Mouse (Mus musculus) adrenal gland, adult 2 months (tissue): ENCODE results near the gene Nmur1. TPM values are rescaled to one million over a fixed set of nuclear protein-coding genes. Genes with fewer than 3 reads are reported as not detected.

Experiments
- DNase-seq: peaks from one replicate; pipeline ENCODE4 v3.0.0; 2021
- polyA plus RNA-seq: library from polyadenylated mRNA; depleted of rRNA; stranded (reverse); fragments of >200 nt; gene quantifications from 2 replicates; pipeline ENCODE4 v1.2.3, GENCODE M21; 2012
- total RNA-seq, 2 experiments: library from RNA; stranded (reverse); gene quantifications; 2 replicates each; pipeline ENCODE4 v1.2.3; 2021

Nmur1 gene
- total and polyA plus RNA-seq, 3 experiments = 0.18 TPM; not detected in 2

DNA sequence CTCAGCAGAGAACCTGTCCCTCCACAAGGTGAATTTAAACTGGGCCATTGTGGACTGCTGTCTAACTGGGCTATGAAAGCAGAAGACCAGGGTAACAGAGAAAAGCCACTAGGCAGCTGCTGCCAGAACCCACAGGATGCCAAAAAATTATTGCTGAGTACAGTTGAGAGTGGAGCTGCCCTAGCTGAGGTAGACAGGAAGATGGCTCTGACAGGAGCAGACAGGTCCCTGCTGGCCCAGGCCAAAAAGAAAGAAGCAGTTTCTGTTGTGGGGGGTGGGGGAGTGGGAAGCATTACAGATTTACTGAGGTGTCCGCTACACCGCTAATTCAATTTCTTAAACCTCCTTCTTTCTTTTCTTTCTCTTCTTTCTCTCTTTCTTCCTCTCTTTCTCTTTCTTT, 16.6 kb downstream of the Nmur1 start:
- no peak for DNase-seq

- DNase-seq = no peak
Measured at GRCm38 (mm10) chr1:86408515-86408914, 17.5 kb downstream of the Nmur1 start.

DNA sequence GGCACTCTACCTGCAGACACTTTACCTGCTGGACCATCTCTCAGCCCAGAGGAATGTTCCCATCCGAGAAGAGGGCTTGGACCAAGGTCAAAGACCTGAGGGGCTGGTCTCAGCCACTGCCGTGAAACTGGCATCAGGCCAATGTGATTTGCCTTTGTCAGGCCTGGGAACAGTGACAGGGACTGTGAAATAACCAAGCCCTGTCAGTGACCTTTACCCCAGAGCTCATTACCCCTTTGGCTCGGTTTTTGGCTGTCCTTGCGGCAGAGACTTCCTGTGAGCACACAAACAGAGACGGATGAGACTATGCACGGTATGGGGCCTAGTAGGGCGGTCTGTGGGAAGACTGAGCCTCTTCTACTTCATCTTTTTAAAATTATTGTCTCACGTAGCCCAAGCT, 19.1 kb downstream of the Nmur1 start:
- DNase-seq = peak; percentile 58

DNA sequence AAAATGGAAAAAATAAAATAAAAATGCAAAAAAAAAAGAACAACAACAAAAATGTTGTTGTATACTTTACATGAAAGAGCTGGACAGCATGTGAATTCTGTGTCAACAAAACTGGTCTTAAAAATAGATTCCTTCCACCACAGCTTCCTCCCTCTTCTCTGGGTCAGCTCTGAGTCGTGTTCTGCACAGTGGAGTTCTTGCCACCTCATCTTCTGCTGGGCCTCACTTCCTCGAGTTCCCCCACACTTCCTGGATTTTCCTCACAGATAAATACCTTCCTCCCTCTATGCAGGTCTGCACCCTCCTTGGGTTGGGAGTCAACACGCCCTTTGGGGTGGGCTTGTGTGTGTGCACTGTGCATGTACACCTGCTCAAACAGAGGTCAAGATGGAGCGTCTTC, 19.7 kb downstream of the Nmur1 start:
- no peak for DNase-seq

DNA sequence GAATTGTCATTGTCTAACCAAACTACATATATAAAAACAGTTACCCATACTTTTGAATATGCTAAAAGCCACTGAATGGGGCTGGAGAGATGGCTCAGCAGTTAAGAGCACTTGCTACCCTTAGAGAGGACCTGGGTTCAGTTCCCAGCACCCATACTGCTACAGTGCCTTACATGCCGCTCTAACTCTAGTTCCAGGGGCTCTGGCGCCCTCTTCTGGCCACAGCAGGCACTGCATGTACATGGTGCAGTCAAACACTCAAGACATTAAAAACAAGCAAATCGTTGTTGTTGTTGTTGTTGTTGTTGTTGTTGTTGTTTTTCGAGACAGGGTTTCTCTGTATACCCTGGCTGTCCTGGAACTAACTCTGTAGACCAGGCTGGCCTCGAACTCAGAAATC, 21.2 kb downstream of the Nmur1 start:
- no peak for DNase-seq

DNA sequence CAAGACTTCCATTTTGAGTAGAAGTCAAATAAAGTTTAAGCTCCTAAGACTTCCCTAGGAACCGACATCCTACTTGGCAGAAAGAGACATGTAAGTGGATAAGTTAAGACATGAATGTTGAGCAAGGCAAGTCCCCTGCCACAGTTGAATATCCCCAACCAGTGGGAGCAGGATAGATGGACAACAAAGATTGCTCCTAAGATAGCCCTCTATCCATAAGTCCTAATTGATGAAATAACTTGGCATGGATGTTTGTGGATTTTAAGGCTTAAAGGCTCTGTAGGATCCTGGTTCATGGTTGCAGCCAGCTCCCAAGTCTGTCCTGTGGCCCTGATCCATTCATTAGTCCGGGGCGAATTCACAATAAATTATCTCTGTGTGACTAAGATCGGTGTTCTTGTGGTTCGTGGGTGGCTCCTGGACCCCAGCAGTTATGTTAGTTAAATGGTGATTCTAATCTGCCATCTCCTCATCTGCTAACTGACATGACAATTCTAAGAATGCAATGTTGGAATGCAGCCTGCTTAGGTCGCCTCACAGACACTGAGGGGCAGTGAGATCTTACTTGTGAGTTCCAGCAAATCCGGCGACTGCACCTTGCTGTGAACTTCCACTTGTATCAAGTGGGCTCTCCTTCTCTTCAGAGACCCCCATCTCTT, 25.8 kb downstream of the Nmur1 start:
- DNase-seq = no peak

DNA sequence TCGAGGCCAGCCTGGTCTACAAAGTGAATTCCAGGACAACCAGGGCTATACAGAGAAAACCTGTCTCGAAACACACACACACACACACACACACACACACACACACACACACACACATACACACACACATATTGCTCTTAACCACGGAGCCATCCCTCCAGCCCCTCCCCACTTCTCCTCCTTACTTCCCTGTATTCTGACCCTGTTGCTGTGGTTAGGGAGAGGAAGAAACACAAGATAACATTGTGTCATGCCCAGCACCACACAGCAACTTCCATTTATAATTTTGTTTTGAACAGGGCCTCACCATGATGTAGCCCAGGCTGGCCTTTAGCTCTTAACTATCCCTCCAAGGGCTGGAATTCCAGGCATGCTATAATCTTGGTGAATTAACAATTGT, 26.7 kb downstream of the Nmur1 start:
- no peak for DNase-seq

GRCm38 (mm10) chr1:86398222-86398621, 27.8 kb downstream of the Nmur1 start:
- DNase-seq = no peak

GRCm38 (mm10) chr1:86397621-86398020, 28.4 kb downstream of the Nmur1 start:
- no peak for DNase-seq

DNA sequence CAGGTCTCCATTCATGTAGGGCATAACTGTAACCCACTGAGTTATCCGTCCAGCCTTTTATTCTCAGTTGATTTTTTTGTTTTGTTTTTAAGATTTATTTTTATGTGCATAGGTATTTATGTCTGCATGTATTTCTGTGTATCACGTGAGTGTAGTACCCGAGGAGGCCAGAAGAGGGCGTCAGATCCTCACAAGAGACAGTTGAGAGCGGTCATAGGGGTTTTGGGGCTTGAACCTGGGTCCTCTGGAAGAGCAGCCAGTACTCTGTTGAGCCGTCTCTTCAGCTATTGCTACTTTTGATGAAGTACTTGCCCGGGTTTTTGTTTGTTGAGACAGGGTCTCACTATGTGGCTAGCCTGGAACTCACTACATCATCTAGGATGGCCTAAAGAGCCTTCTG, 30.1 kb downstream of the Nmur1 start:
- no peak for DNase-seq

DNA sequence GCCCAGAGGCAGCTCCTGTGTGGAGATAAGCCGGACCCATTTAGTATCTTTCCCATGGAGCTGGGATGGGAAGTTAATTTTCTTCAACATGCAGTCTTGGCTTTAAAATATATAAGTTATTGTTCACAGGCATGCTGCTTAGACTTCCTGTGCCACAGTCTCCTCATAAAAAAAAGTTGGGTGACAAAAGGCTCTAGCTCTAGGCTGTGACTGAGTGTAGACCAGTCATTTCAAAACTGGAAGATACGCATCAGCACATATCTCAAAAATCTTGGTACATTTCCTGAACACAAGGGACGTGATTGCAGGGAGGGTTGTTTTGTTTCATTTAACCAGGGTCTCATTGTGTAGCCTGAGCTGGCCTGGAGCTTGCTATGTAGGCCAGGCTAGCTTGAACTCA, 31.8 kb downstream of the Nmur1 start:
- no peak for DNase-seq

DNA sequence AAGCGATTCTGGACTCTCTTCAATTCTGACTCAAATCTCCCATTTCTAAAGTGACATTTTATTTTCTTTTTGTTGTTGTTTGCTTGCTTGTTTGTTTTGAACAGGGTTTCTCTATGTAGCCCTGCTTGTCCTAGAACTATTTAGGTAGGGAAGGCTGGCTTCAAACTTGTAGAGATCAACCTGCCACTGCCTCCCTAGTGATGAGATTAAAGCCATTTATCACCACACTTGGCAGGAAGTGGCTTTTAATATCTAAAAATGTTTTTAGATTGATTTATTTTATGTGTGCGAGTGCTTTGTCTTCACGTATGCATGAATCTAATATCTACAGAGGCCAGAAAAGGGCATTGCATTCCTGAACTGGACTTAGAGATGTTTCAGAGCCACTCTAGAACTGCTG, 32.8 kb downstream of the Nmur1 start:
- no peak for DNase-seq

DNA sequence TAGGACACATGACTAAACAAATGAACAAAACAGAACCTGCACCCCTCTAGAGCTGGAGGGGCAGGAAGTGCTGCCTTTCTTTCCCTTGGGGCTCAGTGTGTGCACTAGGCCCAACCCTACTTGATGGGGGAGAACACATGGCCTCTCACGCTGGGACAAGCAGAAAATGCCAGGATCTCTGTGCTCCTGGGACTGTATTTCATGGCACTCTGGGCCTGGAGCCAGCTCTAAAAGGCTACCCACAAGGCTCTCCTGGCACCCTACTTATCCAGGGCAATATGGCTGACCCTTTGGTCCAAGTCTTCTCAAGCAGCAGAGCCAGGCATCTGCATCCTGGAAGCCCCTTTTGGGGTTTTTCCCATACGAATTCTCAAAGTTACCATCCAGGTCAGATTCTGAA, 34.6 kb downstream of the Nmur1 start:
- no peak for DNase-seq

DNA sequence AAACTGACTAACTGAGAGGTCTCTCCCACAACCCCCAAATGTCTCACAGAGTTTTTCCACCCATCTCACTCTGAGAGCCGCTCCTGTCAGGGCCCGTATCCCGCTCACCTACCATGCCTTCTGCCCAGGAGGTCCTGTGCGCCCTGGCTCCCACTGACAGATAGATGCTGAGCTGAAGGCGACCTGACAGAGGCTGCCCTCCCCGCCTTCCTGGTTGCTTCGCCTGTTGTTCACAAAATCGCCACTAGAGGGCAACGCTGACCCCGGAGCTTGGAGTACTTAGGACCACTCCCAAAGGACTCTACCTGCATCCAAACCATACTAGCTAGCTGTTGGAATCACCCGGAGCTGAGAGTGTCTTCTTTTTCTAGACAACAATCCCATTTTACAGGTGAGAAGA, 36.8 kb downstream of the Nmur1 start:
- DNase-seq = peak; percentile 61

DNA sequence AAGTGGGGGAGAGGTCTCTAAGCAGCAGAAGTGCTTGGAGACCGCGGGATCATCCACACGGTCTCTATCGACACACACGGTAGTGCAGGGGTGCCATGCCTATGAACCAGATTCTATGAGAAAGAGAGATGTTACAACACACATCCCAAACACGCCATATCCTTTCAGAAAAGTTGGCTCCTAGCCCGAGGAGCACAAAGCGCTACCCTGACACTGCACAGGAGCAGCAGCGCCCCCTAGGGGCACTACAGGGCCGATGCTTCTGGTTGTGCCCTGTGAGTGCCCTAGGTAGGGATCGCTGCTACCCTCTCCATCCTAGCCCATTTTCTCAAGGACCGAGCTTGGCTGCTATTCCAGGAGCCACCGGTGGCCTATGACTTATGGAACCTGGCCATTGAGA, 45.0 kb downstream of the Nmur1 start:
- peak; percentile 72 for DNase-seq

DNA sequence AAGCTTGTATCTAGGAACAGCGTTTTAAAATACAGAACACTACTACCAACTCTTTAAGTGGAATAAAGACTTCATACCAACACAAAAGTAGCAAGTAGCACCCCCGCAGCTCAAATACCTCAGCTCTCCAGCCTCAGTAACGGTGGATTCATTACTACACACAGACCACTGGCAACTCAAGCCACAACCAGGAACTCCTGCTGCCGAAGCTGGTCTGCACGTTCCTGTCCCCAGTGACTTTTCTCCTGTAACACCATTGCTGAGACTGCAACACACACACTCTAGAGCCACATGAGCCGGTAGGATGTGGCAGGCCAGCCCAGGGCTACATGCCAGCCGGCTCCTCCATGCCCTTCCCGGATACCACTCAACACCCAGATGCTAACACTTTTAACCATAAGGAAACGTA, 46.9 kb downstream of the Nmur1 start:
- no peak for DNase-seq

GRCm38 (mm10) chr1:86378662-86379061, 47.4 kb downstream of the Nmur1 start:
- DNase-seq = no peak

DNA sequence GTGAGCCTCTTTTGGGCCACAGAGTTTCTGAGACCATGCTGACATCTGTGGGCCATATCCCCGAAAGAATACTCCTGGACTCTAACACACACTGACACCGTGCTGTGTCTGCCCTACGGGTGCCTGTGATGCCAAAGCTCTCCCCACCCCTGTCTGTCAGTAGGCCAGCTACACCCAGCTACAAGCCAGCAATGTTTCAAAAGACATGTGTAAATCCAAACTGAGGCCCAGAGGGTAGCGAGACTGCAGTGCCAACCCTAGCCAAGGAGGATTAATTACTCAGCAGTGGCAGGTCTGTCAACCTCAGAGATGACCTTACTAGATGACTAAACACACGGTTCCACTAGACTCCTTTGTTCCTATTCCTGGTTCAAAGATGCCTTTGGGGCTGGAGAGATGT, 49.7 kb downstream of the Nmur1 start:
- peak; percentile 51 for DNase-seq

- peak; percentile 67 for DNase-seq
Measured at GRCm38 (mm10) chr1:86371997-86372396, 54.0 kb downstream of the Nmur1 start.

DNA sequence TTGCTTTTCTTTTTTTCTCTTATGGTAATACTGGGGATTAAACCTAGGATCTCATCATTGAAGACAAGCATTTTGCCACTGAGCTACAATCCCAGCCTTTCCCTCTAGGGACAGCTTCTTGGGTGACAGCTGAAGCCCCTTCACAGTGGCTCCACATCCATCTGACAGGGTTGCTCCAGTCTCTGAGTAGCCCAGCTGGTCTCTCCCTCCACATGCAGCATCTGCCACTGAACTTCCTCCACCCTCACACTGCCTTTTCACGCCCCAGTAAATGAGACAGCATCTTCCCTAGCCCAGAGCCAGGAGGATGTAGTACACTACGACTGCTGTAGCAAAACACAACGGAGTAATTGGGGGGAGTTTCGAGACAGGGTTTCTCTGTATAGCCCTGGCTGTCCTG, 57.9 kb downstream of the Nmur1 start:
- no peak for DNase-seq

DNA sequence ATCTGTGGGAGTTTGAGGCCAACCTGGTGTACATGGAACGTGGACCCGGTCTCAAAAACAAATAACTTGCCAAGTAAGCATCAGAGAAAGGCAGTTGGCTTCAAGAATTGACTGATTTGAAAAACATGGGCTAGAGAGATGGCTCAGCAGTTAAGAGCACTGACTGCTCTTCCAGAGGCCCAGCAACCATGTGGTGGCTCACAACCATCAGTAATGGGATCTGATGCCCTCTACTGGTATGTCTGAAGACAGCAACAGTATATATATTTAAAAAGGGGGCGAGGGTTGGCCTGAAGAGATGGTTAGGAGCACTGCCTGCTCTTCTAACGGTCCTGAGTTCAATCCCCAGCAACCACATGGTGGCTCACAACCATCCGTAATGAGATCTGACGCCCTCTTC, 62.4 kb downstream of the Nmur1 start:
- DNase-seq = no peak

DNA sequence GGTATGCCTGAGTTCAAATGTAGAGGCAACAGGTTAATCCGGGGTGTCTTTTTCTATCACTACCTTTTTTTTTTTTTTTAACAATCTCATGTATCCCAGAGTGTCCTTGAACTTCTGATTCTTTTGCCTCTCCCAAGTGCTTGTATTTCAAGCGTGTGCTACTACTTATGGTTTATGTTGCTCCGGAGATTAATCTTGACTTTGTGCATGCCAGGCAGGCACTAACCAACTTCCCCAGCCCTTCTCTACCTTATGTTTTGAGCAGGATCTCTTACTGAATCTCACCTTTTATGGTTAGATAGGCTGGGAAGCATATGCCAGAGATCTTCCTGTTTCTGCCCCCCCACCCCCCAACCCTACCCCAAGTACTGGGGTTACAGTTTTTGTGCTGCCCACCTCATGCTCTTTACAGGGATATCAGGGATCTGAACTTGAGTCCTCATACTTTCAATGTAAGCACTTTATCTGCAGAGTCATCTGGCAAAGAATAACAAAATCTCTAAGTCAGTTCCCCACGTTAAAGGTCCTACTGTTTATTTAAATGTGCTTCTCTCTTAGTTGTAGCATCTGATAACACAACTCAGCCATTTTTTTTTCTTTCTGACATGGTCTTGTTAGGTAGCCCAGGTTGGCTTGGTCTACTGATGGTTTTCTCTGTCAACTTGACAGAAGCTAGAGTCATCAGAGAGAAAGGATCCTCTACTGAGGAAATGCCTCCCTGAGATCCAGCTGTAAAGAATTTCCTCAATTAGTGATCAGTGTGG, 64.0 kb downstream of the Nmur1 start:
- DNase-seq = no peak

GRCm38 (mm10) chr1:86360441-86360840, 65.6 kb downstream of the Nmur1 start:
- DNase-seq = no peak

DNA sequence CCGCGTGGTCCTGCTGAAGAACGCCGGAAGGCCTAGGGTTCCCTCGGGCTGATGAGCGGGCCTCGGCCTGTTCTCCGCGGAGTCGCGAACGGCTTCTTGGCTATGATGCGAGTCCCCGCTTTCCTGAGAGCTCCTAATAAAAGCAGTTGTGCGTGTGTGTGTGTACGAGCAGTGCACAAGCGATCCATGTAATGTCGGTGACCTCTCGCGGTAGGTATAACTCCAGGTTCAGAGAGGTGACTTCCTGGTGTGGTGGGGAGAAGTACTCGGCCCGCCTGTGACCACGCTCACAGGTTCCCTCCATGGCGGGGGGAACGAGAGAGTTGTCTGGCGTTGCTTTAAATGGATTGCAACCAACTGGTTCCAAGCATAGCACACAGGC, 66.2 kb downstream of the Nmur1 start:
- DNase-seq = no peak
